Mouse (Mus musculus) ZHBTc4 (cell line): ENCODE results near the gene Tjap1.
A peak's percentile ranks its signal among the peaks of the same experiment; 100 is the strongest.

Source experiments
- DNase-seq: peaks from one replicate; pipeline ENCODE4 v3.0.0-alpha.2; 2011; ENCODE audit warnings: low read depth, low spot score

Gene Tjap1

GRCm38 (mm10) chr17:46253452-46254084 lies 29.3 kb downstream of the Tjap1 start, which contains the start of gene Lrrc73:
Gene Lrrc73, plus strand, starts transcription at chr17:46253531.
- peak; percentile 92 for DNase-seq

DNA sequence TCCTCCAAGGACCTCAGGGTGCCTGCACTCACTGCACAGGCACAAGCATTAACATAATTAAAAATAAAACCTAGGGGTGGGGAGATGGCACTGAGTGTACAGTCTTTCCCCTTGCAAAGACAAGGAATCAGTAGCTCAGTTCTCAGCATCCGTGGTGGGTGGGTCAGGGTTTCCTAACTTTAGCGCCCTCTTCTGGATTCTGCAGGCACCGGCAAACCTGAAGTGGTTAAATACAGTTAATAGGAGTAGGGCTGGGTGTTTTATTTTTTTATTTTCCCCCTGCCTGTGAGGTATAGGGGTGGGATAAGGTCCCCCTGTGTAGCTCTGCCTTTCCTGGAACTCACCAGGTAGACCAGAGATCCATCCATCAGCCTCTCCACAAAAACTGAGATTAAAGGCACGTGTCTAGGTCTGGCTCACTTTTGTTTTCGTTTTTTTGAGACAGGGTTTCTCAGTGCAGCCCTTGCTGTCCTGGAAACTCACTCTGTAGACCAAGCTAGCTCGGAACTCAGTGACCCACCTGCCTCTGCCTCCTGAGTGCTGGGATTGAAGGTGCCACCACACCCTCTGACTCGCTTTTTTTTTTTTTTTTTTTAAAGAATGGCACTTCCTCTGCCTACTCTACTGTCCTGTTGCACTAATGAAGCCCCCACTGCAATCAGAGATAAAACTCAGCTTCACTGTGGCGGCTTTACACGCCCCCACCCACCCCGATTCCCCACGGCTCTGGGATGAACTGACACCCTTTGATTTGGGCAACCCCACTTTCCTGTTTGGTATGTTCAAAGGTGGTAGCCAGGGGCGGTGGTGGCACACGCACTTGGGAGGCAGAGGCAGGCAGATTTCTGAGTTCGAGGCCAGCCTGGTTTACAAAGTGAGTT lies 30.0 kb downstream of the Tjap1 start:
- peak; percentile 78 for DNase-seq

GRCm38 (mm10) chr17:46251174-46251573 lies 31.7 kb downstream of the Tjap1 start:
- peak; percentile 59 for DNase-seq

- DNase-seq = no peak
Observed at GRCm38 (mm10) chr17:46248189-46248522, 34.7 kb downstream of the Tjap1 start.

DNA sequence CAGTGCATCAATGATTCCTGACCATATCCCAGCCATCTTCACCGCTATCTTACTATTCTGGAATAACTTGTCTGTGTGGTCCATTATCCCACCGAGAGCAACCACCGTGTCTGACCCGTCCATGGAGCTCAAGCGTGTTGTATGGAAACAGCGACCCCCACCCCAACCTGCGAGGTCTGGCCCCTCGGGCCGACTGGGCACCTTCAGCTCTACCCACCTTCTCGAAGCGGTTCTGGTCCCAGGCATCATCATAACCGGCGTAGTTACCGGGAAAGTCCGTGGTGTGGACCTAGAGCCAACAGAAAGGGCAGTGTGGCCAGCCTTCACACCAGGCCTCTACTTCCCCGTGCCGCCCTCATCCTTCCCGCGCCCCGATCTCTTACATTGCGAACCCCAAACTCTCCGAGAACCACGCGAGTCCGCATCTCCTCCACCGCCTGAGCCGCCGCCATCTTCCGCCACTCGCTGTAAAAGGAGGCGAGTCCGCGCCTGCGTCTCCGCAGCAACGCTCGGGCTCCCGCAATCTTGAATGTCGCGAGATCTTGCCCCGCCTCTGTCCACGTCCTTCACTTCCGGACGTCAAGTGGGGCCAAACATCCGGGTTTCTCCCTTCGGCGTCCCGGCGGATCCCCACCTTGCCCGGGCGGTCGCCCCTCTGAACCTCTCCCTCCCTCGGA lies 35.2 kb downstream of the Tjap1 start, which contains the start of the genes Polr1c and Yipf3:
TSS of gene Polr1c (minus strand) at position 543 of the 677 bp plus-strand sequence.
TSS of gene Yipf3 (plus strand) at position 569 of the 677 bp plus-strand sequence.
- DNase-seq = peak; percentile 97

- DNase-seq = no peak
Observed at GRCm38 (mm10) chr17:46244579-46244978, 38.2 kb downstream of the Tjap1 start.

DNA sequence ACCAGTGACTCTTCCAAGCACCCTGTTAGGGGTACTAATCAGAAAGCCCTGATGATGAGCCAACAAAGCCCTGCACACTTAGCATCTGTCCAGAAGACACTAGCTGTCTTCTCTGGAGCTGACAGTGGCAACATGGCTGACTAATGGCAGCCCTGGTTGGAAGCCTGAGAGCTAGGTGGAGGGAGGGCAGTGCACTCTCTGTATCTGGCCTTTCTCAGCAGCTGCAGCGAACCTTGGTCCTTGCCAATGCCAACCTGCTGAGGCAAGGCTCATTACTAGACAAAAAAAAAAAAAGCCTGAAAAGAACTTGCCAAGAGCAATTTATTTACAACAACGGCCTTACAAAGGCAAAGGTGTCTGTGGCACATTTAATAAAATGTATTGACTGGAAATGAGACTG lies 39.2 kb downstream of the Tjap1 start:
- no peak for DNase-seq

- DNase-seq = no peak
Observed at GRCm38 (mm10) chr17:46242993-46243392, 39.8 kb downstream of the Tjap1 start.

GRCm38 (mm10) chr17:46242274-46242673 lies 40.6 kb downstream of the Tjap1 start:
- DNase-seq = no peak

GRCm38 (mm10) chr17:46241471-46241870 lies 41.4 kb downstream of the Tjap1 start:
- DNase-seq = no peak

GRCm38 (mm10) chr17:46239516-46240114 lies 43.2 kb downstream of the Tjap1 start:
- no peak for DNase-seq

GRCm38 (mm10) chr17:46237480-46237879 lies 45.3 kb downstream of the Tjap1 start:
- DNase-seq = no peak

GRCm38 (mm10) chr17:46237079-46237478 lies 45.7 kb downstream of the Tjap1 start:
- DNase-seq = no peak

GRCm38 (mm10) chr17:46236067-46236466 lies 46.8 kb downstream of the Tjap1 start:
- DNase-seq = no peak

DNA sequence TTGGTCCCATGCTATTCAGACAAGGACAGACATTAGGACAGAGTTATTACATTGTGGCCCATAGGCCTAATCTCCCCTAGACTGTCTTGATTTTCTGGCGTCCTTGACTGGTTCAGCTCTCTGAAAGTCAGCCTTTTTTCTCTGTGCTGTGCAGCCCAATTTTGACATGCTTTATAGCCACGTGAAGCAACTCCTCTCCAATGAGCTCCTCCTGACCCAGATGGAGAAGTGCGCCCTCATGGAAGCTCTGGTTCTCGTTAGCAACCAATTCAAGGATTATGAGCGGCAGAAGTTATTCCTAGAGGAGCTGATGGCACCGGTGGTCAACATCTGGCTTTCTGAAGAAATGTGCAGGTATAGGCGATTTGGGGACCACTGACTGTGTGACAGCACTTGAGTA lies 55.2 kb downstream of the Tjap1 start:
- no peak for DNase-seq

DNA sequence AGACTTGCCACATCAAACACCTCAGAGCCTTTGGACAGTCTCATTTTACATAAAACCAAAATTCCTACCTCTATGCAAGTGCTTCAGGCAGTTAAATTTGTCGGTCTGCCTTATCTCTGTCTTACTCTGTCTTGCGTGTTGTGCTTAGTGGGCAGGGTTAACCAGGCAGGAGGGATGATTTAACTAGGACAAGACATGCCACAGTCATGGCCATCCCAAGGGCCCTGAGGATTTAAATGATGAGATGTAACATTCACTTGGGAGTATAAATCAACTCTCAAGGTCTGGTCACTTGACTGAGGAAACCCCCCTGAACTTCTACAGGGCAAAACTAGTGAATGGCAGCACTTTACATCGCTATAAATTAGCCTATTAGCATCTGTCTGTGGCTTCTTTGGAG lies 61.2 kb downstream of the Tjap1 start:
- no peak for DNase-seq

- no peak for DNase-seq
Observed at GRCm38 (mm10) chr17:46210550-46210949, 72.3 kb downstream of the Tjap1 start.
